Mouse (Mus musculus): ENCODE results near the gene Fignl1. TPM values are rescaled to one million over a fixed set of nuclear protein-coding genes. Genes with fewer than 3 reads are reported as not detected.

Gene Fignl1
- 122 and 151 TPM in 2 replicates for polyA plus RNA-seq (2014; fragmentation: Nextera tagmentation; extraction: Ambion mirVana)

DNA sequence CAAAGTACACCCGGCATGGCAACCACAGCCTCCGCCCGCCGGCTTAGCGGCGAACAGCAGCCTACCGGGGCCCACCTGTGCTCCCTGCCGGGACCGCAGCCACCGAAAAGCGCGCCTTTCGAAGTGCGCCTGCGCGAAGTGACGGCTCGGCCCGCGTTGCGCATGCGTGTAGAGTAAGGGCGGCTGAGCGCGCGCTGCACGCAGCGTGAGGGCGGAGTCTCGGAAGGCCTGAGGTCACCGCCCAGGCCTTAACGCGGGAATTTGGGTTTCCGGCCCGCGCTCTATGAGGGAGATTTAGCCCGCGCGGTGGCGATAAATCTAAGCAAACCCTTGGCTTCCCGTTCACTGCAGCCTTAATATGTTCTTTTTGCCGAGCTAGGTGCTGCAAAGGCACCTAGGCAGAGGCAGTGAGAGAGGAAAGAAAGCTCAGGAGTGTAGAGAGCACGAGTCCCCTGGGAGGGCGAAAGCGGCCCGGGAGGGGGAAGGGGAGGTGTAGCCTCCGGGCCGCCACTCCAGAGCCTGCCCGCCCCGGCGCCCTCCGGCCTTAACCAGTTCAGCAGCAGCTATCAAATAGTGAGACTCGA is at the start of gene Fignl1:
TSS of gene Fignl1 (minus strand) at position 143 of the 584 bp plus-strand sequence.
- no peaks in the 10 kb centered on the region for H3K9me3 ChIP-seq (ENCODE audit: control insufficient read depth, low read length)
- peak within 1 kb of the TSS; percentile 96 for H3K9ac ChIP-seq (ENCODE audit: low read depth, low read length)
- H3K4me2 ChIP-seq = peak within 1 kb of the TSS; percentile 77
- DNase-seq (ENCODE audit: low spot score) (peak; percentile 98), ATAC-seq (replicated peaks; ENCODE audit: low FRiP score) (peak; percentile 91)
- H3K4me1 ChIP-seq (replicated peaks; ENCODE audit: control insufficient read depth, insufficient read depth, low read length) = peaks cover 14% of the 10 kb centered on the region
- under 1% methylated on average over 53 of the region's 53 CpGs for WGBS
- H3K4me3 ChIP-seq (ENCODE audit: low read depth, low read length) = peak within 1 kb of the TSS; percentile 75
- H3K36me3 ChIP-seq (ENCODE audit: control insufficient read depth, insufficient read depth, low read length) = peaks cover 12% of the 10 kb centered on the region
- H3K27ac ChIP-seq (ENCODE audit: low read depth, low read length) = peak within 1 kb of the TSS; percentile 95
- H3K27me3 ChIP-seq (replicated peaks; ENCODE audit: control insufficient read depth, insufficient read depth, low read length) = no peaks in the 10 kb centered on the region

DNA sequence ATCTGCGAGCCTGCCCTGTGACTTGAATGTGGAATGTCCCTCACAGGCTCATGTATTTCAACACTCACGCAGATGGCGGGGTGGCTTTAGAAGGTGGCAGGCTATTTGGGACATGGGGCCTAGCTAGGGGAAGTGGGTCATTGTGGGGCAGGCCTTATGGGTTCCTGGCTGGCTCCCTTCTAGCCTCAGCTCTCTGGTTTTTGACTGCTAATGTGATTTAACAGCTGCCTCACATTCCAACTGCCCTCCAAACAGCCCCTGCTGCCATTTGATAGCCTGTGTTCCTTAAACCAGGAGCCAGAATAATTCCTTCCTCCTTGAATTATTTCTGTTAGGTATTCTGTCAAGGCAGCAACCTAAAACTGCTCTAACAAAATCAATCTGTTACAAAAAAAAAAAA is 48.2 kb upstream of the Fignl1 start:
- Histone ChIP-seq H3K36me3 (ENCODE audit: control insufficient read depth, insufficient read depth, low read length) (no peaks in the 10 kb centered on the region), H3K27ac (ENCODE audit: low read depth, low read length) (no peak overlapping the region), H3K4me1 (replicated peaks; ENCODE audit: control insufficient read depth, insufficient read depth, low read length) (no peaks in the 10 kb centered on the region), H3K9ac (ENCODE audit: low read depth, low read length) (no peak overlapping the region), H3K9me3 (ENCODE audit: control insufficient read depth, low read length) (no peaks in the 10 kb centered on the region; the same call in 1 of the 2 replicates), H3K4me2 (no peak overlapping the region), H3K4me3 (ENCODE audit: low read depth, low read length) (no peak overlapping the region), H3K27me3 (replicated peaks; ENCODE audit: control insufficient read depth, insufficient read depth, low read length) (no peaks in the 10 kb centered on the region)
- ATAC-seq (replicated peaks; ENCODE audit: low FRiP score) (no peak), DNase-seq (ENCODE audit: low spot score) (no peak)
- WGBS = 91% methylated on average over 3 of the region's 3 CpGs

GRCm38 (mm10) chr11:11855685-11856131 is 46.9 kb upstream of the Fignl1 start:
- Histone ChIP-seq H3K4me1 (replicated peaks; ENCODE audit: control insufficient read depth, insufficient read depth, low read length) (peaks cover 4% of the 10 kb centered on the region), H3K4me2 (no peak overlapping the region), H3K9ac (ENCODE audit: low read depth, low read length) (no peak overlapping the region), H3K4me3 (ENCODE audit: low read depth, low read length) (no peak overlapping the region), H3K27me3 (replicated peaks; ENCODE audit: control insufficient read depth, insufficient read depth, low read length) (no peaks in the 10 kb centered on the region), H3K27ac (ENCODE audit: low read depth, low read length) (no peak overlapping the region), H3K36me3 (ENCODE audit: control insufficient read depth, insufficient read depth, low read length) (no peaks in the 10 kb centered on the region), H3K9me3 (ENCODE audit: control insufficient read depth, low read length) (no peaks in the 10 kb centered on the region; the same call in 1 of the 2 replicates)
- peak; percentile 28 for DNase-seq (ENCODE audit: low spot score)
- WGBS = 79% methylated on average over 11 of the region's 11 CpGs
- ATAC-seq (replicated peaks; ENCODE audit: low FRiP score) = no peak

GRCm38 (mm10) chr11:11855061-11855672 is 46.4 kb upstream of the Fignl1 start:
- 53% methylated on average over 6 of the region's 6 CpGs for WGBS
- DNase-seq (ENCODE audit: low spot score) = peak; percentile 26

GRCm38 (mm10) chr11:11853731-11854461 is 45.1 kb upstream of the Fignl1 start:
- WGBS = 48% methylated on average over 4 of the region's 4 CpGs
- Histone ChIP-seq H3K4me2 (no peak overlapping the region), H3K36me3 (ENCODE audit: control insufficient read depth, insufficient read depth, low read length) (no peaks in the 10 kb centered on the region), H3K4me1 (replicated peaks; ENCODE audit: control insufficient read depth, insufficient read depth, low read length) (peaks cover 14% of the 10 kb centered on the region), H3K9ac (ENCODE audit: low read depth, low read length) (no peak overlapping the region), H3K4me3 (ENCODE audit: low read depth, low read length) (no peak overlapping the region), H3K27me3 (replicated peaks; ENCODE audit: control insufficient read depth, insufficient read depth, low read length) (no peaks in the 10 kb centered on the region), H3K9me3 (ENCODE audit: control insufficient read depth, low read length) (no peaks in the 10 kb centered on the region; the same call in 1 of the 2 replicates), H3K27ac (ENCODE audit: low read depth, low read length) (no peak overlapping the region)
- DNase-seq (ENCODE audit: low spot score) (peak; percentile 22), ATAC-seq (replicated peaks; ENCODE audit: low FRiP score) (no peak)

More at GRCm38 (mm10) chr11:11855061-11855672, 46.4 kb upstream of the Fignl1 start:
- no peaks in the 10 kb centered on the region; the same call in 1 of the 2 replicates for H3K9me3 ChIP-seq (ENCODE audit: control insufficient read depth, low read length)
- no peaks in the 10 kb centered on the region for H3K36me3 ChIP-seq (ENCODE audit: control insufficient read depth, insufficient read depth, low read length)
- no peak overlapping the region for H3K9ac ChIP-seq (ENCODE audit: low read depth, low read length)
- H3K4me1 ChIP-seq (replicated peaks; ENCODE audit: control insufficient read depth, insufficient read depth, low read length) = peaks cover 9% of the 10 kb centered on the region
- no peak overlapping the region for H3K27ac ChIP-seq (ENCODE audit: low read depth, low read length)
- no peak overlapping the region for H3K4me3 ChIP-seq (ENCODE audit: low read depth, low read length)
- no peaks in the 10 kb centered on the region for H3K27me3 ChIP-seq (replicated peaks; ENCODE audit: control insufficient read depth, insufficient read depth, low read length)
- no peak for ATAC-seq (replicated peaks; ENCODE audit: low FRiP score)
- no peak overlapping the region for H3K4me2 ChIP-seq

- H3K9me3 ChIP-seq (ENCODE audit: control insufficient read depth, low read length) = no peaks in the 10 kb centered on the region; the same call in 1 of the 2 replicates
- no peak overlapping the region for H3K9ac ChIP-seq (ENCODE audit: low read depth, low read length)
- WGBS = 80% methylated on average over 6 of the region's 6 CpGs
- ATAC-seq (replicated peaks; ENCODE audit: low FRiP score) = no peak
- H3K27me3 ChIP-seq (replicated peaks; ENCODE audit: control insufficient read depth, insufficient read depth, low read length) = no peaks in the 10 kb centered on the region
- H3K4me1 ChIP-seq (replicated peaks; ENCODE audit: control insufficient read depth, insufficient read depth, low read length) = peaks cover 14% of the 10 kb centered on the region
- DNase-seq (ENCODE audit: low spot score) = peak; percentile 22
- H3K4me2 ChIP-seq = no peak overlapping the region
- no peak overlapping the region for H3K27ac ChIP-seq (ENCODE audit: low read depth, low read length)
- no peak overlapping the region for H3K4me3 ChIP-seq (ENCODE audit: low read depth, low read length)
- H3K36me3 ChIP-seq (ENCODE audit: control insufficient read depth, insufficient read depth, low read length) = no peaks in the 10 kb centered on the region
These were observed 43.3 kb upstream of the Fignl1 start for GRCm38 (mm10) chr11:11851957-11852505.

- Histone ChIP-seq H3K27ac (ENCODE audit: low read depth, low read length) (no peak overlapping the region), H3K27me3 (replicated peaks; ENCODE audit: control insufficient read depth, insufficient read depth, low read length) (no peaks in the 10 kb centered on the region), H3K9ac (ENCODE audit: low read depth, low read length) (no peak overlapping the region), H3K4me2 (no peak overlapping the region), H3K4me1 (replicated peaks; ENCODE audit: control insufficient read depth, insufficient read depth, low read length) (peaks cover 14% of the 10 kb centered on the region), H3K36me3 (ENCODE audit: control insufficient read depth, insufficient read depth, low read length) (no peaks in the 10 kb centered on the region), H3K4me3 (ENCODE audit: low read depth, low read length) (no peak overlapping the region), H3K9me3 (ENCODE audit: control insufficient read depth, low read length) (no peaks in the 10 kb centered on the region)
- peak; percentile 27 for DNase-seq (ENCODE audit: low spot score)
- 64% methylated on average over 6 of the region's 6 CpGs for WGBS
- peak; percentile 40; the same call in 1 of the 2 replicates for ATAC-seq (replicated peaks; ENCODE audit: low FRiP score)
These were observed 41.9 kb upstream of the Fignl1 start for GRCm38 (mm10) chr11:11850476-11851267.

All from liver, embryonic 11.5 days (tissue).